Mouse (Mus musculus) embryonic facial prominence, embryonic 15.5 days (tissue): ENCODE measurements at regions not wholly inside any gene's neighbourhood (a gene's known extent, or its start where the extent isn't known, plus 50 kb on each side); places are given as distances from the start of the nearest gene placed in this dataset.

Experiments
- ATAC-seq: fragments of 200-750 bp; cut with Nextera tagmentation; 2 replicates; pipeline ENCODE4 v1.8.0; 2017; ENCODE audit warnings: low read depth, moderate TSS enrichment; ENCODE audit not compliant: insufficient number of reproducible peaks, low FRiP score, low TSS enrichment
- H3K27ac ChIP-seq: fragments of 300-500 bp; sonication (generic); replicated peaks from 2 replicates; pipeline ENCODE4 v1.5.1; 2015; ENCODE audit warnings: mild to moderate bottlenecking, inconsistent platforms
- H3K27me3 ChIP-seq: fragments of 300-500 bp; sonication (generic); 2 replicates; pipeline ENCODE4 v1.6.1; 2015; ENCODE audit warnings: inconsistent platforms
- H3K36me3 ChIP-seq: fragments of 300-500 bp; sonication (generic); 2 replicates; pipeline ENCODE4 v1.6.1; 2015; ENCODE audit warnings: mild to moderate bottlenecking, inconsistent platforms
- H3K4me1 ChIP-seq: fragments of 300-500 bp; sonication (generic); 2 replicates; pipeline ENCODE4 v1.6.1; 2015; ENCODE audit warnings: inconsistent platforms
- H3K4me2 ChIP-seq: fragments of 300-500 bp; sonication (generic); replicated peaks from 2 replicates; pipeline ENCODE4 v1.6.1; 2015; ENCODE audit warnings: mild to moderate bottlenecking, inconsistent platforms
- H3K4me3 ChIP-seq: fragments of 300-500 bp; sonication (generic); replicated peaks from 2 replicates; pipeline ENCODE4 v1.5.1; 2015; ENCODE audit warnings: mild to moderate bottlenecking, inconsistent platforms
- H3K9ac ChIP-seq: fragments of 300-500 bp; sonication (generic); 2 replicates; pipeline ENCODE4 v1.6.1; 2015; ENCODE audit warnings: inconsistent platforms
- H3K9me3 ChIP-seq: fragments of 300-500 bp; sonication (generic); replicated peaks from 2 replicates; pipeline ENCODE4 v1.6.1; 2016; ENCODE audit warnings: inconsistent platforms
- WGBS: fragments of 180-500 bp; shearing (Covaris S2); methylation state at CpG from one replicate; pipeline ENCODE4 v1.1.7; 2015; 5-methylcytosine and 5-hydroxymethylcytosine counted together

GRCm38 (mm10) chr1:98192671-98193070 lies 97.2 kb upstream of the Pam start:
- peaks cover 4% of the 10 kb centered on the region; the same call in 1 of the 2 replicates for H3K4me1 ChIP-seq
- 65% methylated on average over 4 of the region's 4 CpGs for WGBS
- ATAC-seq = no peak

GRCm38 (mm10) chr1:98192044-98192484 lies 96.6 kb upstream of the Pam start:
- H3K4me3 ChIP-seq = no peak overlapping the region
- no peak overlapping the region for H3K9ac ChIP-seq
- H3K27me3 ChIP-seq = no peaks in the 10 kb centered on the region
- no peaks in the 10 kb centered on the region for H3K9me3 ChIP-seq
- peaks cover 4% of the 10 kb centered on the region; the same call in 1 of the 2 replicates for H3K4me1 ChIP-seq
- H3K4me2 ChIP-seq = no peak overlapping the region
- 0 out of 2 replicates have a peak, but pooled peaks have one; percentile 43 for ATAC-seq
- 31% methylated on average over 8 of the region's 8 CpGs for WGBS
- H3K27ac ChIP-seq = peak overlapping the region; percentile 8; the same call in 1 of the 2 replicates
- no peaks in the 10 kb centered on the region for H3K36me3 ChIP-seq

More at GRCm38 (mm10) chr1:98192671-98193070, 97.2 kb upstream of the Pam start:
- Histone ChIP-seq H3K27ac (no peak overlapping the region), H3K4me2 (no peak overlapping the region), H3K27me3 (no peaks in the 10 kb centered on the region), H3K36me3 (no peaks in the 10 kb centered on the region), H3K9me3 (no peaks in the 10 kb centered on the region), H3K9ac (no peak overlapping the region), H3K4me3 (no peak overlapping the region)

- WGBS = 27% methylated on average over 2 of the region's 2 CpGs
- Histone ChIP-seq H3K9ac (no peak overlapping the region), H3K4me3 (no peak overlapping the region), H3K4me2 (no peak overlapping the region), H3K27me3 (no peaks in the 10 kb centered on the region), H3K27ac (no peak overlapping the region), H3K36me3 (no peaks in the 10 kb centered on the region), H3K9me3 (no peaks in the 10 kb centered on the region), H3K4me1 (peaks cover 4% of the 10 kb centered on the region; the same call in 1 of the 2 replicates)
- no peak for ATAC-seq
Observed at GRCm38 (mm10) chr1:98191331-98191730, 95.9 kb upstream of the Pam start.

- 33% methylated on average over 6 of the region's 6 CpGs for WGBS
- no peaks in the 10 kb centered on the region for H3K36me3 ChIP-seq
- no peak overlapping the region for H3K27ac ChIP-seq
- no peak overlapping the region for H3K9ac ChIP-seq
- H3K4me1 ChIP-seq = peaks cover 4% of the 10 kb centered on the region; the same call in 1 of the 2 replicates
- H3K9me3 ChIP-seq = no peaks in the 10 kb centered on the region
- H3K4me3 ChIP-seq = no peak overlapping the region
- no peaks in the 10 kb centered on the region for H3K27me3 ChIP-seq
- ATAC-seq = no peak
- H3K4me2 ChIP-seq = no peak overlapping the region
Observed at GRCm38 (mm10) chr1:98190741-98191140, 95.3 kb upstream of the Pam start.

- H3K9me3 ChIP-seq = no peaks in the 10 kb centered on the region
- H3K9ac ChIP-seq = no peak overlapping the region
- H3K4me3 ChIP-seq = no peak overlapping the region
- no peaks in the 10 kb centered on the region for H3K36me3 ChIP-seq
- no peak overlapping the region for H3K27ac ChIP-seq
- H3K27me3 ChIP-seq = no peaks in the 10 kb centered on the region
- H3K4me2 ChIP-seq = no peak overlapping the region
- ATAC-seq = 0 out of 2 replicates have a peak, but pooled peaks have one; percentile 47
- H3K4me1 ChIP-seq = peaks cover 4% of the 10 kb centered on the region; the same call in 1 of the 2 replicates
- 41% methylated on average over 6 of the region's 6 CpGs for WGBS
Observed at GRCm38 (mm10) chr1:98189991-98190471, 94.6 kb upstream of the Pam start.

- Histone ChIP-seq H3K36me3 (no peaks in the 10 kb centered on the region), H3K27ac (no peak overlapping the region), H3K4me2 (no peak overlapping the region), H3K9ac (no peak overlapping the region), H3K27me3 (no peaks in the 10 kb centered on the region), H3K9me3 (no peaks in the 10 kb centered on the region), H3K4me1 (no peaks in the 10 kb centered on the region), H3K4me3 (no peak overlapping the region)
- ATAC-seq = no peak
- WGBS = 32% methylated on average over 6 of the region's 6 CpGs
Observed at GRCm38 (mm10) chr1:98180372-98180771, 84.9 kb upstream of the Pam start.

GRCm38 (mm10) chr1:98179030-98179429 lies 83.6 kb upstream of the Pam start:
- Histone ChIP-seq H3K4me1 (no peaks in the 10 kb centered on the region), H3K36me3 (no peaks in the 10 kb centered on the region), H3K27me3 (no peaks in the 10 kb centered on the region), H3K9ac (no peak overlapping the region), H3K4me3 (no peak overlapping the region), H3K27ac (no peak overlapping the region), H3K4me2 (no peak overlapping the region), H3K9me3 (no peaks in the 10 kb centered on the region)
- no peak for ATAC-seq
- 17% methylated on average over 1 of the region's 1 CpGs for WGBS

GRCm38 (mm10) chr1:98174811-98175132 lies 79.3 kb upstream of the Pam start:
- 37% methylated on average over 4 of the region's 4 CpGs for WGBS
- H3K9ac ChIP-seq = no peak overlapping the region
- H3K36me3 ChIP-seq = no peaks in the 10 kb centered on the region
- H3K27ac ChIP-seq = peak overlapping the region; percentile 52
- no peaks in the 10 kb centered on the region for H3K27me3 ChIP-seq
- H3K4me3 ChIP-seq = no peak overlapping the region
- peak; percentile 64; the same call in 1 of the 2 replicates for ATAC-seq
- H3K4me1 ChIP-seq = no peaks in the 10 kb centered on the region
- no peak overlapping the region for H3K4me2 ChIP-seq
- H3K9me3 ChIP-seq = no peaks in the 10 kb centered on the region

GRCm38 (mm10) chr1:98173907-98174810 lies 78.7 kb upstream of the Pam start:
- WGBS = 30% methylated on average over 11 of the region's 11 CpGs
- ATAC-seq = peak; percentile 66; the same call in 1 of the 2 replicates

GRCm38 (mm10) chr1:98173431-98173830 lies 78.0 kb upstream of the Pam start:
- Histone ChIP-seq H3K9me3 (no peaks in the 10 kb centered on the region), H3K27ac (no peak overlapping the region), H3K27me3 (no peaks in the 10 kb centered on the region), H3K4me3 (no peak overlapping the region), H3K4me1 (no peaks in the 10 kb centered on the region), H3K4me2 (no peak overlapping the region), H3K9ac (no peak overlapping the region), H3K36me3 (no peaks in the 10 kb centered on the region)
- no peak for ATAC-seq
- WGBS = 76% methylated on average over 2 of the region's 2 CpGs

More at GRCm38 (mm10) chr1:98173907-98174810, 78.7 kb upstream of the Pam start:
- no peaks in the 10 kb centered on the region for H3K9me3 ChIP-seq
- peak overlapping the region; percentile 52 for H3K27ac ChIP-seq
- H3K4me3 ChIP-seq = no peak overlapping the region
- no peaks in the 10 kb centered on the region for H3K27me3 ChIP-seq
- no peaks in the 10 kb centered on the region for H3K4me1 ChIP-seq
- H3K4me2 ChIP-seq = peak overlapping the region; percentile 2; the same call in 1 of the 2 replicates
- H3K36me3 ChIP-seq = no peaks in the 10 kb centered on the region
- no peak overlapping the region for H3K9ac ChIP-seq

- H3K9ac ChIP-seq = no peak overlapping the region
- H3K27me3 ChIP-seq = no peaks in the 10 kb centered on the region
- H3K4me1 ChIP-seq = no peaks in the 10 kb centered on the region
- H3K4me3 ChIP-seq = no peak overlapping the region
- no peak overlapping the region for H3K27ac ChIP-seq
- no peak overlapping the region for H3K4me2 ChIP-seq
- WGBS = 85% methylated on average over 2 of the region's 2 CpGs
- no peaks in the 10 kb centered on the region for H3K36me3 ChIP-seq
- no peaks in the 10 kb centered on the region for H3K9me3 ChIP-seq
- no peak for ATAC-seq
Observed at GRCm38 (mm10) chr1:98171291-98171690, 75.8 kb upstream of the Pam start.
